Mouse (Mus musculus): ENCODE data around the gene Cdk5r1. TPM values are rescaled to one million over a fixed set of nuclear protein-coding genes. Genes with fewer than 3 reads are reported as not detected.
A peak's percentile ranks its signal among the peaks of the same experiment; 100 is the strongest.

Cdk5r1 gene
- polyA plus RNA-seq, 1 experiment from 2014 or later: 0.30 TPM

- no peaks in the 10 kb centered on the region; the same call in 1 of the 2 replicates for H3K4me1 ChIP-seq (ENCODE audit: control insufficient read depth, low read depth, low read length)
- H3K4me3 ChIP-seq (ENCODE audit: low read depth, low read length): no peak overlapping the region
- H3K4me2 ChIP-seq (ENCODE audit: low read depth, low read length): no peak overlapping the region
- no peak for ATAC-seq (ENCODE audit: low read depth)
- H3K9ac ChIP-seq (ENCODE audit: low read depth, low read length): no peak overlapping the region
- no peaks in the 10 kb centered on the region for H3K9me3 ChIP-seq (replicated peaks; ENCODE audit: control insufficient read depth, low read length)
- no peaks in the 10 kb centered on the region for H3K36me3 ChIP-seq (ENCODE audit: control insufficient read depth, insufficient read depth)
- no peaks in the 10 kb centered on the region for H3K27me3 ChIP-seq (ENCODE audit: control insufficient read depth, insufficient read depth, low read depth, low read length)
- H3K27ac ChIP-seq (ENCODE audit: low read length): 0 out of 2 replicates have a peak overlapping the region, but pooled peaks have one; percentile 20
- 62% methylated on average over 6 of the region's 6 CpGs for whole genome bisulfite sequencing (ENCODE audit: insufficient replicate concordance)
These were observed 31.0 kb downstream of the Cdk5r1 start for GRCm38 (mm10) chr11:80507791-80508190.

- Histone ChIP-seq H3K4me3 (ENCODE audit: low read depth, low read length) (no peak overlapping the region), H3K4me2 (ENCODE audit: low read depth, low read length) (no peak overlapping the region), H3K4me1 (ENCODE audit: control insufficient read depth, low read depth, low read length) (no peaks in the 10 kb centered on the region; the same call in 1 of the 2 replicates), H3K36me3 (ENCODE audit: control insufficient read depth, insufficient read depth) (no peaks in the 10 kb centered on the region), H3K27me3 (ENCODE audit: control insufficient read depth, insufficient read depth, low read depth, low read length) (no peaks in the 10 kb centered on the region), H3K9me3 (replicated peaks; ENCODE audit: control insufficient read depth, low read length) (no peaks in the 10 kb centered on the region), H3K9ac (ENCODE audit: low read depth, low read length) (no peak overlapping the region), H3K27ac (ENCODE audit: low read length) (no peak overlapping the region)
- 12% methylated on average over 19 of the region's 19 CpGs for WGBS (ENCODE audit: insufficient replicate concordance)
- no peak for ATAC-seq (ENCODE audit: low read depth)
These were observed 31.7 kb downstream of the Cdk5r1 start for GRCm38 (mm10) chr11:80508361-80509175.

- Histone ChIP-seq H3K4me2 (ENCODE audit: low read depth, low read length) (no peak overlapping the region), H3K9ac (ENCODE audit: low read depth, low read length) (no peak overlapping the region), H3K4me3 (ENCODE audit: low read depth, low read length) (no peak overlapping the region), H3K9me3 (replicated peaks; ENCODE audit: control insufficient read depth, low read length) (no peaks in the 10 kb centered on the region), H3K36me3 (ENCODE audit: control insufficient read depth, insufficient read depth) (no peaks in the 10 kb centered on the region), H3K4me1 (ENCODE audit: control insufficient read depth, low read depth, low read length) (no peaks in the 10 kb centered on the region; the same call in 1 of the 2 replicates), H3K27me3 (ENCODE audit: control insufficient read depth, insufficient read depth, low read depth, low read length) (no peaks in the 10 kb centered on the region), H3K27ac (ENCODE audit: low read length) (no peak overlapping the region)
- WGBS (ENCODE audit: insufficient replicate concordance): 62% methylated on average over 5 of the region's 5 CpGs
- no peak for ATAC-seq (ENCODE audit: low read depth)
These were observed 32.3 kb downstream of the Cdk5r1 start for GRCm38 (mm10) chr11:80509176-80509506.

GRCm38 (mm10) chr11:80510124-80510523 is 33.3 kb downstream of the Cdk5r1 start:
- Histone ChIP-seq H3K36me3 (ENCODE audit: control insufficient read depth, insufficient read depth) (no peaks in the 10 kb centered on the region), H3K4me2 (ENCODE audit: low read depth, low read length) (no peak overlapping the region), H3K27me3 (ENCODE audit: control insufficient read depth, insufficient read depth, low read depth, low read length) (no peaks in the 10 kb centered on the region), H3K9ac (ENCODE audit: low read depth, low read length) (no peak overlapping the region), H3K4me1 (ENCODE audit: control insufficient read depth, low read depth, low read length) (no peaks in the 10 kb centered on the region; the same call in 1 of the 2 replicates), H3K4me3 (ENCODE audit: low read depth, low read length) (no peak overlapping the region), H3K27ac (ENCODE audit: low read length) (no peak overlapping the region), H3K9me3 (replicated peaks; ENCODE audit: control insufficient read depth, low read length) (no peaks in the 10 kb centered on the region)
- WGBS (ENCODE audit: insufficient replicate concordance): 69% methylated on average over 10 of the region's 10 CpGs
- no peak for ATAC-seq (ENCODE audit: low read depth)

- no peak for ATAC-seq (ENCODE audit: low read depth)
- Histone ChIP-seq H3K4me3 (ENCODE audit: low read depth, low read length) (no peak overlapping the region), H3K27ac (ENCODE audit: low read length) (no peak overlapping the region), H3K36me3 (ENCODE audit: control insufficient read depth, insufficient read depth) (no peaks in the 10 kb centered on the region), H3K9ac (ENCODE audit: low read depth, low read length) (no peak overlapping the region), H3K4me2 (ENCODE audit: low read depth, low read length) (no peak overlapping the region), H3K27me3 (ENCODE audit: control insufficient read depth, insufficient read depth, low read depth, low read length) (no peaks in the 10 kb centered on the region), H3K4me1 (ENCODE audit: control insufficient read depth, low read depth, low read length) (no peaks in the 10 kb centered on the region; the same call in 1 of the 2 replicates), H3K9me3 (replicated peaks; ENCODE audit: control insufficient read depth, low read length) (no peaks in the 10 kb centered on the region)
- 73% methylated on average over 19 of the region's 19 CpGs for WGBS (ENCODE audit: insufficient replicate concordance)
These were observed 35.7 kb downstream of the Cdk5r1 start for GRCm38 (mm10) chr11:80512313-80513056.

GRCm38 (mm10) chr11:80513796-80514195 is 37.0 kb downstream of the Cdk5r1 start:
- Histone ChIP-seq H3K4me3 (ENCODE audit: low read depth, low read length) (no peak overlapping the region), H3K27ac (ENCODE audit: low read length) (no peak overlapping the region), H3K27me3 (ENCODE audit: control insufficient read depth, insufficient read depth, low read depth, low read length) (no peaks in the 10 kb centered on the region), H3K9ac (ENCODE audit: low read depth, low read length) (no peak overlapping the region), H3K4me2 (ENCODE audit: low read depth, low read length) (no peak overlapping the region), H3K9me3 (replicated peaks; ENCODE audit: control insufficient read depth, low read length) (no peaks in the 10 kb centered on the region), H3K4me1 (ENCODE audit: control insufficient read depth, low read depth, low read length) (no peaks in the 10 kb centered on the region), H3K36me3 (ENCODE audit: control insufficient read depth, insufficient read depth) (no peaks in the 10 kb centered on the region)
- WGBS (ENCODE audit: insufficient replicate concordance): 43% methylated on average over 7 of the region's 7 CpGs
- ATAC-seq (ENCODE audit: low read depth): no peak

- Histone ChIP-seq H3K27me3 (ENCODE audit: control insufficient read depth, insufficient read depth, low read depth, low read length) (no peaks in the 10 kb centered on the region), H3K27ac (ENCODE audit: low read length) (no peak overlapping the region), H3K4me2 (ENCODE audit: low read depth, low read length) (no peak overlapping the region), H3K4me3 (ENCODE audit: low read depth, low read length) (no peak overlapping the region), H3K9ac (ENCODE audit: low read depth, low read length) (no peak overlapping the region), H3K4me1 (ENCODE audit: control insufficient read depth, low read depth, low read length) (no peaks in the 10 kb centered on the region), H3K9me3 (replicated peaks; ENCODE audit: control insufficient read depth, low read length) (no peaks in the 10 kb centered on the region), H3K36me3 (ENCODE audit: control insufficient read depth, insufficient read depth) (no peaks in the 10 kb centered on the region)
- 78% methylated on average over 1 of the region's 1 CpGs for WGBS (ENCODE audit: insufficient replicate concordance)
- ATAC-seq (ENCODE audit: low read depth): no peak
These were observed 38.5 kb downstream of the Cdk5r1 start for GRCm38 (mm10) chr11:80515346-80515745.

GRCm38 (mm10) chr11:80515895-80516294 is 39.1 kb downstream of the Cdk5r1 start:
- Histone ChIP-seq H3K9ac (ENCODE audit: low read depth, low read length) (no peak overlapping the region), H3K4me3 (ENCODE audit: low read depth, low read length) (no peak overlapping the region), H3K36me3 (ENCODE audit: control insufficient read depth, insufficient read depth) (no peaks in the 10 kb centered on the region), H3K4me2 (ENCODE audit: low read depth, low read length) (no peak overlapping the region), H3K4me1 (ENCODE audit: control insufficient read depth, low read depth, low read length) (no peaks in the 10 kb centered on the region), H3K27ac (ENCODE audit: low read length) (no peak overlapping the region), H3K27me3 (ENCODE audit: control insufficient read depth, insufficient read depth, low read depth, low read length) (no peaks in the 10 kb centered on the region), H3K9me3 (replicated peaks; ENCODE audit: control insufficient read depth, low read length) (no peaks in the 10 kb centered on the region)
- no peak for ATAC-seq (ENCODE audit: low read depth)
- 73% methylated on average over 8 of the region's 8 CpGs for WGBS (ENCODE audit: insufficient replicate concordance)
